Mouse (Mus musculus) myocyte (in vitro differentiated cells): ENCODE measurements around the gene Anapc13. TPM values are rescaled to one million over a fixed set of nuclear protein-coding genes. Genes with fewer than 3 reads are reported as not detected.

Experiments
- H3K27me3 ChIP-seq: one replicate; pipeline ENCODE4 v1.6.1; 2011; ENCODE audit not compliant: control insufficient read depth, insufficient read depth, insufficient read length
- H3K36me3 ChIP-seq: one replicate; pipeline ENCODE4 v1.6.1; 2011; ENCODE audit not compliant: control insufficient read depth, insufficient read depth
- H3K4me2 ChIP-seq: one replicate; pipeline ENCODE4 v1.6.1; 2011; ENCODE audit warnings: low read depth, control low read depth
- H3K4me3 ChIP-seq: one replicate; pipeline ENCODE4 v1.5.1; 2011; ENCODE audit warnings: mild to moderate bottlenecking, control low read depth, moderate library complexity
- H3K79me2 ChIP-seq: one replicate; pipeline ENCODE4 v1.6.1; 2011; ENCODE audit not compliant: control insufficient read depth, insufficient read depth
- H3ac ChIP-seq: one replicate; pipeline ENCODE4 v1.6.1; 2011; ENCODE audit not compliant: control insufficient read depth, insufficient read length
- CEBPB ChIP-seq: IDR thresholded peaks from 2 replicates; pipeline ENCODE4 v1.6.1; 2011; ENCODE audit warnings: mild to moderate bottlenecking, moderate library complexity; ENCODE audit not compliant: poor library complexity, insufficient read depth, severe bottlenecking
- E2F4 ChIP-seq: IDR thresholded peaks from one replicate; pipeline ENCODE4 v1.6.1; 2011; ENCODE audit warnings: mild to moderate bottlenecking, control low read depth, moderate library complexity; ENCODE audit not compliant: insufficient read depth
- MAX ChIP-seq: IDR thresholded peaks from one replicate; pipeline ENCODE4 v1.6.1; 2011; ENCODE audit warnings: low read depth, mild to moderate bottlenecking, control low read depth
- MYOD1 ChIP-seq, 3 experiments: IDR thresholded peaks; one replicate each; pipeline ENCODE4 v1.6.1; 2011; ENCODE audit warnings: control low read depth in 2 of 3, low read depth in 2 of 3, mild to moderate bottlenecking in 2 of 3, moderate library complexity in 1 of 3; ENCODE audit not compliant: insufficient read length in 2 of 3, control insufficient read depth in 1 of 3
- MYOG ChIP-seq, 3 experiments: IDR thresholded peaks; one replicate each; pipeline ENCODE4 v1.6.1; 2011; ENCODE audit warnings: control low read depth in 2 of 3, low read depth in 2 of 3, mild to moderate bottlenecking in 2 of 3; ENCODE audit not compliant: insufficient read length in 2 of 3, control insufficient read depth in 1 of 3, insufficient read depth in 1 of 3
- POLR2A ChIP-seq: IDR thresholded peaks from one replicate; pipeline ENCODE4 v1.6.1; 2011; ENCODE audit warnings: low read depth, mild to moderate bottlenecking, control low read depth, moderate library complexity; ENCODE audit not compliant: insufficient read length
- POLR2AphosphoS2 ChIP-seq: IDR thresholded peaks from one replicate; pipeline ENCODE4 v1.6.1; 2011; ENCODE audit warnings: low read depth, control low read depth; ENCODE audit not compliant: insufficient read length
- REST ChIP-seq: IDR thresholded peaks from one replicate; pipeline ENCODE4 v1.6.1; 2011; ENCODE audit warnings: mild to moderate bottlenecking, control low read depth, moderate library complexity; ENCODE audit not compliant: insufficient read depth, insufficient read length
- SRF ChIP-seq: IDR thresholded peaks from one replicate; pipeline ENCODE4 v1.6.1; 2011; ENCODE audit warnings: low read depth; ENCODE audit not compliant: control insufficient read depth, insufficient read length
- TCF12 ChIP-seq: IDR thresholded peaks from one replicate; pipeline ENCODE4 v1.6.1; 2011; ENCODE audit warnings: mild to moderate bottlenecking, control low read depth; ENCODE audit not compliant: poor library complexity, insufficient read depth, severe bottlenecking
- TCF3 ChIP-seq: IDR thresholded peaks from one replicate; pipeline ENCODE4 v1.6.1; 2011; ENCODE audit warnings: low read depth, control low read depth; ENCODE audit not compliant: insufficient read length
- USF1 ChIP-seq: IDR thresholded peaks from one replicate; pipeline ENCODE4 v1.6.1; 2011; ENCODE audit warnings: low read depth, mild to moderate bottlenecking, control low read depth, moderate library complexity
- polyA plus RNA-seq: library from polyadenylated mRNA; unstranded; fragments of >200 nt; fragmentation: generic; extraction: Trizol; gene quantifications from one replicate; pipeline ENCODE4 v1.2.1, GENCODE M21; 2012; ENCODE audit warnings: missing spikeins

The Anapc13 gene
- polyA plus RNA-seq, 1 experiment: 144 TPM

DNA sequence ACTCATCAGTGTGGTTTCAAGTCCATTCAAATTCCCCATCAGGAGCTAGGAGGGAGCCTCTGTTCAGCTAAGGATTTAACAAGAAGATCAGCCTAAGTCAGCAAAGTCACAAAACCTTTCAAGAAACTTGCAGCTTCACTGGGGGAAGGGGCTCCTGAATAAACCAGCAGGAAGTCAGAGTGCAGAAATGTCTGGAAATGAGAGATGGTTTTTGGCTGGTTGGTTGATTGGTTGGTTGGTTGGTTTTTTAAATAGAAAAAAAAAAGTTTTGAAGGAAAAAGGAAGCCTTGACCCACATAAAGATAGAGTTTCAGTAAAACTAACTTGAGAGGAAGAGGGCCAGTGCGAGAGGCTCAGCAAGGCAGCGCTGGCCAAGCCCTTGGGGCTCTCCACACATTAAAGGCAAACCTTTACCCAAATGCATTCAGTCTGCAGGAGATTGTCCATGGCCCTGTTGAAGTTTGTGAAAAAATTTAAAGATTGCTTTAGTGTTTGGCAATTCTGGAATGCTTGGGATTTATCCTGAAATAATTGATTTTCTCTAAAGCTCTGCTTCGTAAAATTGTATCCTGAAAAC lies 19.1 kb downstream of the Anapc13 start:
- Histone ChIP-seq H3K4me2 (no peak overlapping the region), H3K4me3 (no peak overlapping the region), H3K79me2 (no peaks in the 10 kb centered on the region), H3ac (no peak overlapping the region), H3K27me3 (no peaks in the 10 kb centered on the region), H3K36me3 (no peaks in the 10 kb centered on the region)
- no peak for TF ChIP-seq MAX
- TF ChIP-seq CEBPB: no peak
- TF ChIP-seq REST: no peak
- TF ChIP-seq TCF12: no peak
- no peak for TF ChIP-seq SRF
- TF ChIP-seq MYOD1 (IDR thresholded peaks at IDR 0.05; ENCODE audit: control insufficient read depth in 1 of 3, insufficient read length in 2 of 3, low read depth in 2 of 3): no peak
- TF ChIP-seq TCF3: no peak
- no peak for TF ChIP-seq POLR2A
- no peak for TF ChIP-seq MYOG (IDR thresholded peaks at IDR 0.05; ENCODE audit: control insufficient read depth in 1 of 3, insufficient read depth in 1 of 3, insufficient read length in 2 of 3, low read depth in 2 of 3)
- no peak for TF ChIP-seq USF1
- TF ChIP-seq E2F4: no peak
- TF ChIP-seq POLR2AphosphoS2: no peak

DNA sequence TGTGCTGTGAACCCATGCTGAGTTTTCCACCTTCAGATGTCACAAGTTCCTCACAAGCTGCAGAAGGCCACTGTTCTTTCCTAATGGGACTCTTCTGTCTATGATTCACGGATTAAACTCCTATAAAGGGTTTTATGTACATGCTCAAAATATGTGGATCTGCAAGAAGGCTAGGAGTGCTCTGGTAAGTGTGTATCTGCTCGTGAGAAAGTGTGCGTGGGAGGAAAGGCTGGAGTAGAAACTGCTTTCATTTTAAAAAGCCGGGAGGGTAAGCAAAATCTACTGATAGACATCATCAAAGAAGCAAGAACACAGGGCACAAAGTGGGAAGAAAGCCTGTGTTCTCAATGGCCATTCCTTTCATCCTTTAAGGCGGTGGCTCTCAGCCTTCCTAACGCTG lies 20.9 kb downstream of the Anapc13 start:
- Histone ChIP-seq H3ac (no peak overlapping the region), H3K4me3 (no peak overlapping the region), H3K79me2 (no peaks in the 10 kb centered on the region), H3K27me3 (no peaks in the 10 kb centered on the region), H3K36me3 (no peaks in the 10 kb centered on the region), H3K4me2 (no peak overlapping the region)
- no peak for TF ChIP-seq MAX
- no peak for TF ChIP-seq USF1
- TF ChIP-seq REST: no peak
- no peak for TF ChIP-seq MYOD1 (IDR thresholded peaks at IDR 0.05; ENCODE audit: control insufficient read depth in 1 of 3, insufficient read length in 2 of 3, low read depth in 2 of 3)
- no peak for TF ChIP-seq POLR2A
- TF ChIP-seq CEBPB: no peak
- TF ChIP-seq SRF: no peak
- no peak for TF ChIP-seq MYOG (IDR thresholded peaks at IDR 0.05; ENCODE audit: control insufficient read depth in 1 of 3, insufficient read depth in 1 of 3, insufficient read length in 2 of 3, low read depth in 2 of 3)
- no peak for TF ChIP-seq POLR2AphosphoS2
- no peak for TF ChIP-seq E2F4
- TF ChIP-seq TCF12: no peak
- no peak for TF ChIP-seq TCF3

DNA sequence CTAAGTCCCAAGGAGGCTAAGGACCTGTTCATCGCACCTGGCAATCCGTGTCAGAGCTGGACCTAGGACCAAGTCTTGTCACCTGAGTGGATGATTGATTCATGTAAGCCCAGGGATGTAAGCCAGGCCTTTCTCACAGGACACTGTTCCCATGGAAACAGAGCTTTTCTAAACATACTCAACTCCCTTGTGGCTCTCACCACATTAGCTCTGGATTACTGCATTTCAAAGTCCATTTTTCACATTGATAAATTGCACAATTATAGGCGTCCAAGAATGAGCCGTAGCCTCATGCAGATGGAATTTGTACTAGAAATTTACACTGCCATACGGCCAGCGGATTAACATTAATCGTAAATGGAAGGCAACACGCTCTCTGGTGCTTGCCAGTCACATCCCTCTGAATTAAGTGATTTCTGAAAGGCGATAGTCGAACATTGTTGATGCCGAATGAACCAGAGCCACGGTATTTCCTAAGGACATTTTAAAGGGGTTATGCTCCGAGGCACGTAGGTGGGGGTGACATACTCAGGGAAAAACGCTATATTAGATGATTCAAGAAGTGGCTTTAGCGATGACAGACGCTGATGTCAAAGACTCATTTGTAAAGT lies 23.9 kb downstream of the Anapc13 start:
- Histone ChIP-seq H3K4me2 (peak overlapping the region; percentile 81), H3K36me3 (no peaks in the 10 kb centered on the region), H3K79me2 (no peaks in the 10 kb centered on the region), H3K4me3 (no peak overlapping the region), H3K27me3 (no peaks in the 10 kb centered on the region), H3ac (no peak overlapping the region)
- no peak for TF ChIP-seq TCF12
- no peak for TF ChIP-seq POLR2AphosphoS2
- TF ChIP-seq USF1: no peak
- TF ChIP-seq REST: no peak
- TF ChIP-seq CEBPB: peak; percentile 81
- peak in 2 of 3 experiments; percentile 13 to 27 for TF ChIP-seq MYOD1 (IDR thresholded peaks at IDR 0.05; ENCODE audit: control insufficient read depth in 1 of 3, insufficient read length in 2 of 3, low read depth in 2 of 3)
- no peak for TF ChIP-seq MYOG (IDR thresholded peaks at IDR 0.05; ENCODE audit: control insufficient read depth in 1 of 3, insufficient read depth in 1 of 3, insufficient read length in 2 of 3, low read depth in 2 of 3)
- no peak for TF ChIP-seq SRF
- no peak for TF ChIP-seq E2F4
- TF ChIP-seq POLR2A: no peak

DNA sequence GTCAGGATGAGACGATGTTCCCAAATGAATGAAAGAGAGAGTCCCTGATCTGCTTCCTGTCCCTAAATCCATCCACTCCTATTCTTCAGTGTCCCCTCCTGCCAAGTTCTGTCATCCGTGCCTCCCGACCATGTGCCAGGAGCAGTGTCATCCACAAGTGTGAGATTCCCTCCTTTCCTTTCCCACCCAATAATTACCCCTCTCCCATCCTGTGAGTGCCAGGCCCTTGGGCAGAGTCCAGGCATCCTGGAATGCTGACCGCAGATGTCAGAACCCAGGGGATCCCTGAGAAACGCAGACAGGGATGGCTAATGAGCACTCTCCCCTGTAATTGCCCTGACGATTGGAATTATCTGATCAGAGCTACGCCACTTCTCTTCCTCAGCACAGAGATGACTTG lies 24.5 kb downstream of the Anapc13 start:
- Histone ChIP-seq H3K4me2 (peak overlapping the region; percentile 81), H3K79me2 (no peaks in the 10 kb centered on the region), H3ac (no peak overlapping the region), H3K36me3 (no peaks in the 10 kb centered on the region), H3K27me3 (no peaks in the 10 kb centered on the region), H3K4me3 (no peak overlapping the region)
- no peak for TF ChIP-seq MYOD1 (IDR thresholded peaks at IDR 0.05; ENCODE audit: control insufficient read depth in 1 of 3, insufficient read length in 2 of 3, low read depth in 2 of 3)
- TF ChIP-seq TCF12: no peak
- TF ChIP-seq USF1: no peak
- TF ChIP-seq MYOG (IDR thresholded peaks at IDR 0.05; ENCODE audit: control insufficient read depth in 1 of 3, insufficient read depth in 1 of 3, insufficient read length in 2 of 3, low read depth in 2 of 3): no peak
- TF ChIP-seq REST: no peak
- TF ChIP-seq POLR2AphosphoS2: no peak
- TF ChIP-seq POLR2A: no peak
- TF ChIP-seq TCF3: no peak
- no peak for TF ChIP-seq MAX
- no peak for TF ChIP-seq CEBPB
- no peak for TF ChIP-seq SRF
- TF ChIP-seq E2F4: no peak
